Mouse (Mus musculus) neural tube, embryonic 12.5 days (tissue): ENCODE data around the gene Olfr437. TPM values are rescaled to one million over a fixed set of nuclear protein-coding genes. Genes with fewer than 3 reads are reported as not detected.

Experiments
- polyA plus RNA-seq: library from polyadenylated mRNA; unstranded; fragments of >200 nt; fragmentation: Nextera tagmentation; extraction: Ambion mirVana; gene quantifications from 2 replicates; pipeline ENCODE4 v1.2.1, GENCODE M21; 2016

The Olfr437 gene
- polyA plus RNA-seq, 1 experiment from 2014 or later = not detected

Other genes with a start within 250 kb of the Olfr437 start
- not detected in 2 replicates for gene Olfr446, start 241.9 kb upstream of the Olfr437 start, polyA plus RNA-seq
- gene Olfr444, start 214.2 kb upstream of the Olfr437 start, polyA plus RNA-seq = not detected in 2 replicates
- gene Olfr441, start 56.9 kb upstream of the Olfr437 start, polyA plus RNA-seq = not detected in 2 replicates
- gene Olfr237-ps1, start 16.7 kb upstream of the Olfr437 start, polyA plus RNA-seq = not detected in 2 replicates
- gene Olfr13, start 8.9 kb downstream of the Olfr437 start, polyA plus RNA-seq = not detected in 2 replicates
- not detected in 2 replicates for gene Olfr435, start 33.9 kb downstream of the Olfr437 start, polyA plus RNA-seq
- not detected in 2 replicates for gene Olfr434, start 49.7 kb downstream of the Olfr437 start, polyA plus RNA-seq
- not detected in 2 replicates for gene Olfr47, start 68.2 kb downstream of the Olfr437 start, polyA plus RNA-seq
- 3.3 and 3.4 TPM in 2 replicates for gene Arhgef5, start 102.3 kb downstream of the Olfr437 start, polyA plus RNA-seq
- gene Nobox, start 146.3 kb downstream of the Olfr437 start, polyA plus RNA-seq = not detected in 2 replicates